Mouse (Mus musculus) spleen, postnatal 0 days (tissue): ENCODE data around the gene Scimp. TPM values are rescaled to one million over a fixed set of nuclear protein-coding genes. Genes with fewer than 3 reads are reported as not detected.

Source experiments
- polyA plus RNA-seq: library from polyadenylated mRNA; unstranded; fragments of >200 nt; fragmentation: Nextera tagmentation; extraction: Ambion mirVana; gene quantifications from 2 replicates; pipeline ENCODE4 v1.2.1, GENCODE M21; 2015

Scimp gene
- polyA plus RNA-seq, result 0.52 and 1.1 TPM in 2 replicates

DNA sequence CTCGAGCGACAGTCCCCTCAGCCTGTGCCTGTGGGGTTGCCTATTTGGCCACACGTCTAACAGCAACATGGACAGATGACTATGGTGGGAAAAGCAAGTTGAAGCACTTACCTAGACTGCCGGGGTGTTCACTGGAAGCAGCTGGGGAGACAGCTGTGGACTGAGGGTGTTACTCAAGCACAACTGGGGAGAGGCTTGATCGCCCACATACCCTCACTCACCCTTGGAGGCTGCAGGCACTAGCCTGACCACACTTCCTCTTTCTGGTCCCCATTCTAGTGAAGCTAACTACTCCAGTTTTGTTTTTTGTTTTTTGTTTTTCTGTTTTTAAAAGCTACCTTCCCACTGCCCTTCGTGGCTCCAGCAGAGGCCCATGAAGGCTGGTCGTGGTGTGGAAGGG, at the start of gene Scimp:
Gene Scimp (minus strand): TSS at position 222 of the 400 bp plus-strand sequence.

DNA sequence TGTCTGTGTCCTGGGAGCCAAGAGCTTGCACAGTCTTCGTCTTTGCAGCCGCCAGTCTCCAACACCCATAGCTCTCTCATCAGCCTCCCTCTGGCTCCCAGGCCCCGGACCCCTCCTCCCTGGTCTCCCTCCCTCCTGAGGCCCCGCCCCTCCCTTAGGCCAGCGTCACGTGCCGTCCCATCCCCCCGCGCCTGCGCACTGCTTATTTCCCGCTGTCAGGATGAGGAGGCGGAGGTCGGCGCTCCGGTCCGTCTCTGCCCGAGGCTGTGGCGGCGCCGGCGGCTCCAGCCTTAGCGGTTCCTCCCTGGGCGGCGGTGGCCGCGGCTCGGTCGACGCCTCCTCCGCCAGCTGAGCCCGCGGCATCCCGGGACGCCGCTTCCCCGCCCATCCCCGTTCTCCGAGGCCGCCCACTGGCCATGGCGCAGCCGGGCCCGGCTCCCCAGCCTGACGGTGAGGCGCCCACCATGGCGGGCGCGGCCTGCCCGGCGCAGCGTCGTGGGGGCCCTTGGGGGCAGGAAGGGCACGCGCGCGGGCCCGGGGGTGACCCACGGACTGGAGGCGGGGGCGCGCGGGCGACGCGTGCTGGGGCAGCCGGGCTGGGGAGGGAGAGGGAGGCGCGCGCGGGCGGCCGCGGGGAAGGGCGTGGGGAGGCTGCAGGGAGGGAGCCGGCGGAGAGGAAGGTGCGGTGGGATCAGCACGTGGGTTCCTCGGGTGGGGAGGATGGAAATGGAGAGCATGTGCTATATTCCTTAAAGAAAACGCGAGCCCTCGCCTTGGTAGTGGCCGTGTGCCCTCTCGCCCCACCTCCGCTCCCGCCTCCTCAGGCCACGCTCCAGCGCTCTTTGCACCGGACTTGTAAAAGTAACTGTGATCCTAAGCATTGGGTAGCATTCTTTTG, 32.4 kb upstream of the Scimp start, which contains the start of gene Rabep1:
Gene Rabep1 (plus strand): TSS at position 220 of the 898 bp plus-strand sequence.

DNA sequence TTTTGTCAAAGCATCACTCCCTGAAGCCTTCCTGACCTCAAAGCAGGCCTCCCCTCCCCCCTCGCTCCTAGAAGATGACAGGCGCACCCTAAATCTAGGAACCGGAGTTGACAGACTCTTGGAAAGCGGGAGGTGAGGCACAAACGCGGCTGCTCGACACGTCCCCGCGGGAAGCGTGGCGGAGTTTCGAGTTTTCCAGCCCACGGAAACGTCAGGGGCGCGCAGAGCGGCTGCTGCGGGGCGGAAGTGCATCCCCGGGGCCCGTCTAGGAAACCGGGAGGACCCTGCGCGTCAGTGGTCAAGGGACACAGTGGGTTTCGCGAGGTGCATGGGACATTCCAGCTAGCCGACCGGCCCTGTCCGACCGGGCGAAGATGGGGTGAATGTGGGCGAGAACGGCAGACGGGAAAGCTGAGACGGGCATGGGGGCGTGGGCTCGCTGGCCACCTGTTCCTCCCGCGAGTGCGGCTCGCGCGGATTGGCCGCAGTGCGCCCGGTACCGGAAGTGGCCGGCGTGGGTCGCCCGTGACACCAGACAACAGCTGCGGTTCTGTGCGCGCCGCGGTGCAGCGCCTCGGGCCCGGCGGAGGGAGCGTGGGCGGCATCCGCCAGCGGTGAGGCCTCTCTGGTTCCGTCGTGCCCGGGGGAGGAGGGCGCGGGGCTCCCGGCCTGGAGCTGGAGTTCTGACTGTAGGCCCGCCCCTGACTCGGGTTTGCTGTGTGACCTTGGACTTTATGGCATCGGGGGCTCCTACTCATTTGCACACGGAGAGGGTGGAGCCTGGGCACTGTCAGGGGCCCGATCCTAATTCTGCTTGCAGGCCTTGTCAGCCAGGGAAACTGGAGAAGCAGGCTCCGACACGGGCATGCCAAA, 48.2 kb downstream of the Scimp start, which contains the start of gene Zfp3:
Gene Zfp3 (plus strand): TSS at position 274 of the 873 bp plus-strand sequence.

Other genes with a start within 250 kb of the Scimp start
- 2.9 and 3.9 TPM in 2 replicates for gene Mink1, start 249.7 kb downstream of the Scimp start, polyA plus RNA-seq
- not detected in 2 replicates for gene 4930544D05Rik, start 196.7 kb downstream of the Scimp start, polyA plus RNA-seq
- gene Chrne, start 193.4 kb downstream of the Scimp start, polyA plus RNA-seq, result 0.11 TPM in 1 of 2 replicates, not detected in the other
- gene Gp1ba, start 173.5 kb downstream of the Scimp start, polyA plus RNA-seq, result 1.7 and 2.1 TPM in 2 replicates
- gene Rnf167, start 165.4 kb downstream of the Scimp start, polyA plus RNA-seq, result 104 and 120 TPM in 2 replicates
- 67.1 and 73.0 TPM in 2 replicates for gene Slc25a11, start 165.1 kb downstream of the Scimp start, polyA plus RNA-seq
- 1,259 and 1,332 TPM in 2 replicates for gene Pfn1, start 157.9 kb downstream of the Scimp start, polyA plus RNA-seq
- gene Eno3, start 155.4 kb downstream of the Scimp start, polyA plus RNA-seq, result 5.8 and 7.9 TPM in 2 replicates
- gene Spag7, start 143.2 kb downstream of the Scimp start, polyA plus RNA-seq, result 56.2 and 64.6 TPM in 2 replicates
- gene Camta2, start 124.5 kb downstream of the Scimp start, polyA plus RNA-seq, result 5.4 and 6.6 TPM in 2 replicates
- gene Inca1, start 112.4 kb downstream of the Scimp start, polyA plus RNA-seq, result 0.68 and 0.70 TPM in 2 replicates
- gene Kif1c, start 112.0 kb downstream of the Scimp start, polyA plus RNA-seq, result 1.3 and 1.6 TPM in 2 replicates
- gene Zfp3, start 48.4 kb downstream of the Scimp start, polyA plus RNA-seq, result 2.2 and 2.8 TPM in 2 replicates
- gene Rabep1, start 32.2 kb upstream of the Scimp start, polyA plus RNA-seq, result 19.5 and 21.2 TPM in 2 replicates
- gene Nup88, start 157.4 kb upstream of the Scimp start, polyA plus RNA-seq, result 61.6 and 62.9 TPM in 2 replicates
- gene Rpain, start 157.6 kb upstream of the Scimp start, polyA plus RNA-seq, result 133 and 138 TPM in 2 replicates
- 226 and 246 TPM in 2 replicates for gene C1qbp, start 170.4 kb upstream of the Scimp start, polyA plus RNA-seq
- 6.7 and 6.9 TPM in 2 replicates for gene Dhx33, start 191.9 kb upstream of the Scimp start, polyA plus RNA-seq
- 20.0 and 23.0 TPM in 2 replicates for gene Mis12, start 207.0 kb upstream of the Scimp start, polyA plus RNA-seq
- gene Derl2, start 207.3 kb upstream of the Scimp start, polyA plus RNA-seq, result 30.7 and 32.5 TPM in 2 replicates
- gene 6330403K07Rik, start 220.9 kb upstream of the Scimp start, polyA plus RNA-seq, result 6.7 and 11.4 TPM in 2 replicates